Mouse (Mus musculus): ENCODE results near the gene Axin2. TPM values are rescaled to one million over a fixed set of nuclear protein-coding genes. Genes with fewer than 3 reads are reported as not detected.

Axin2 gene
- total and polyA plus RNA-seq, 2 experiments from 2014 or later = 6.0 to 38.0 TPM

- no peaks in the 10 kb centered on the region for H3K27me3 ChIP-seq (ENCODE audit: insufficient read depth, low read length)
- H3K36me3 ChIP-seq (ENCODE audit: insufficient read depth, low read length) = no peaks in the 10 kb centered on the region
- peaks cover 6% of the 10 kb centered on the region; the same call in 1 of the 2 replicates for H3K4me1 ChIP-seq (ENCODE audit: insufficient read depth, low read length)
- H3K9me3 ChIP-seq (ENCODE audit: low read length) = peaks cover 11% of the 10 kb centered on the region; the same call in 1 of the 2 replicates
- WGBS = 92% methylated on average over 3 of the region's 3 CpGs
- no peak overlapping the region for H3K9ac ChIP-seq (replicated peaks; ENCODE audit: low read length)
- no peak overlapping the region for H3K27ac ChIP-seq
- no peak overlapping the region for H3K4me2 ChIP-seq (ENCODE audit: low read depth, low read length)
- no peak for TF ChIP-seq CTCF (IDR thresholded peaks at IDR 0.05; ENCODE audit: low read depth)
- ATAC-seq (no peak), DNase-seq (ENCODE audit: low spot score) (no peak)
- no peak overlapping the region for H3K4me3 ChIP-seq (ENCODE audit: low read length)
Observed at GRCm38 (mm10) chr11:108997816-108998215, 77.7 kb downstream of the Axin2 start.

Other genes starting within 250 kb of the Axin2 start
- gene E030025P04Rik, start 224.0 kb downstream of the Axin2 start, total RNA-seq (2014; rRNA removed) = not detected in 2 replicates
- gene E030025P04Rik, start 224.0 kb downstream of the Axin2 start, polyA plus RNA-seq (2015; fragmentation: Nextera tagmentation; extraction: Ambion mirVana) = not detected in 2 replicates

Data from hindbrain, postnatal 0 days (tissue).